Mouse (Mus musculus): Measurements from ENCODE around the gene Eif4a1. TPM values are rescaled to one million over a fixed set of nuclear protein-coding genes. Genes with fewer than 3 reads are reported as not detected.

Eif4a1 gene
- polyA plus RNA-seq, 1 experiment from 2014 or later: 291 TPM

- Histone ChIP-seq H3K4me3 (ENCODE audit: low read depth, low read length) (peak overlapping the region; percentile 26), H3K27me3 (replicated peaks; ENCODE audit: control insufficient read depth, insufficient read depth, low read length) (no peaks in the 10 kb centered on the region), H3K4me2 (replicated peaks; ENCODE audit: low read depth) (peak overlapping the region; percentile 62), H3K9ac (ENCODE audit: low read depth, low read length) (0 out of 2 replicates have a peak overlapping the region, but pooled peaks have one; percentile 31), H3K4me1 (replicated peaks; ENCODE audit: control insufficient read depth, insufficient read depth, low read length) (peaks cover 12% of the 10 kb centered on the region), H3K27ac (ENCODE audit: low read depth, low read length) (peak overlapping the region; percentile 89; the same call in 1 of the 2 replicates), H3K9me3 (ENCODE audit: control insufficient read depth) (no peaks in the 10 kb centered on the region), H3K36me3 (ENCODE audit: control insufficient read depth, insufficient read depth) (no peaks in the 10 kb centered on the region; the same call in 1 of the 2 replicates)
- no peak for ATAC-seq
- 89% methylated on average over 6 of the region's 6 CpGs for WGBS
- no peak for TF ChIP-seq CTCF (IDR thresholded peaks at IDR 0.05; ENCODE audit: low read depth)
These were observed 12.7 kb upstream of the Eif4a1 start for GRCm38 (mm10) chr11:69684936-69685335.

GRCm38 (mm10) chr11:69684128-69684745 is 12.0 kb upstream of the Eif4a1 start:
- Histone ChIP-seq H3K27ac (ENCODE audit: low read depth, low read length) (peak overlapping the region; percentile 89), H3K4me1 (replicated peaks; ENCODE audit: control insufficient read depth, insufficient read depth, low read length) (peaks cover 12% of the 10 kb centered on the region), H3K27me3 (replicated peaks; ENCODE audit: control insufficient read depth, insufficient read depth, low read length) (no peaks in the 10 kb centered on the region), H3K9me3 (ENCODE audit: control insufficient read depth) (no peaks in the 10 kb centered on the region), H3K4me3 (ENCODE audit: low read depth, low read length) (peak overlapping the region; percentile 26), H3K36me3 (ENCODE audit: control insufficient read depth, insufficient read depth) (no peaks in the 10 kb centered on the region; the same call in 1 of the 2 replicates), H3K9ac (ENCODE audit: low read depth, low read length) (peak overlapping the region; percentile 31; the same call in 1 of the 2 replicates), H3K4me2 (replicated peaks; ENCODE audit: low read depth) (peak overlapping the region; percentile 62)
- peak; percentile 67 for ATAC-seq
- no peak for TF ChIP-seq CTCF (IDR thresholded peaks at IDR 0.05; ENCODE audit: low read depth)
- WGBS: 65% methylated on average over 12 of the region's 12 CpGs

- H3K4me2 ChIP-seq (replicated peaks; ENCODE audit: low read depth): peak overlapping the region; percentile 9
- peaks cover 12% of the 10 kb centered on the region for H3K4me1 ChIP-seq (replicated peaks; ENCODE audit: control insufficient read depth, insufficient read depth, low read length)
- H3K9ac ChIP-seq (ENCODE audit: low read depth, low read length): no peak overlapping the region
- H3K27me3 ChIP-seq (replicated peaks; ENCODE audit: control insufficient read depth, insufficient read depth, low read length): no peaks in the 10 kb centered on the region
- TF ChIP-seq CTCF (IDR thresholded peaks at IDR 0.05; ENCODE audit: low read depth): no peak
- peaks cover 2% of the 10 kb centered on the region for H3K36me3 ChIP-seq (ENCODE audit: control insufficient read depth, insufficient read depth)
- H3K27ac ChIP-seq (ENCODE audit: low read depth, low read length): peak overlapping the region; percentile 89
- 55% methylated on average over 7 of the region's 7 CpGs for WGBS
- H3K9me3 ChIP-seq (ENCODE audit: control insufficient read depth): no peaks in the 10 kb centered on the region
- no peak overlapping the region for H3K4me3 ChIP-seq (ENCODE audit: low read depth, low read length)
- ATAC-seq: no peak
These were observed 11.4 kb upstream of the Eif4a1 start for GRCm38 (mm10) chr11:69683576-69683975.

- Histone ChIP-seq H3K4me3 (ENCODE audit: low read depth, low read length) (no peak overlapping the region), H3K9ac (ENCODE audit: low read depth, low read length) (no peak overlapping the region), H3K36me3 (ENCODE audit: control insufficient read depth, insufficient read depth) (peaks cover 7% of the 10 kb centered on the region), H3K27me3 (replicated peaks; ENCODE audit: control insufficient read depth, insufficient read depth, low read length) (no peaks in the 10 kb centered on the region), H3K9me3 (ENCODE audit: control insufficient read depth) (no peaks in the 10 kb centered on the region), H3K4me2 (replicated peaks; ENCODE audit: low read depth) (peak overlapping the region; percentile 82), H3K27ac (ENCODE audit: low read depth, low read length) (peak overlapping the region; percentile 89), H3K4me1 (replicated peaks; ENCODE audit: control insufficient read depth, insufficient read depth, low read length) (peaks cover 12% of the 10 kb centered on the region)
- peak; percentile 97 for TF ChIP-seq CTCF (IDR thresholded peaks at IDR 0.05; ENCODE audit: low read depth)
- 23% methylated on average over 12 of the region's 12 CpGs for WGBS
- no peak for ATAC-seq
These were observed 10.8 kb upstream of the Eif4a1 start for GRCm38 (mm10) chr11:69682840-69683533.

- 19% methylated on average over 24 of the region's 24 CpGs for WGBS
- ATAC-seq: no peak
- H3K27ac ChIP-seq (ENCODE audit: low read depth, low read length): peak overlapping the region; percentile 91
These were observed 10.1 kb upstream of the Eif4a1 start for GRCm38 (mm10) chr11:69682209-69682839.

More at GRCm38 (mm10) chr11:69682209-69682839, 10.1 kb upstream of the Eif4a1 start:
- H3K36me3 ChIP-seq (ENCODE audit: control insufficient read depth, insufficient read depth): peaks cover 14% of the 10 kb centered on the region
- H3K9me3 ChIP-seq (ENCODE audit: control insufficient read depth): no peaks in the 10 kb centered on the region
- no peaks in the 10 kb centered on the region for H3K27me3 ChIP-seq (replicated peaks; ENCODE audit: control insufficient read depth, insufficient read depth, low read length)
- H3K4me2 ChIP-seq (replicated peaks; ENCODE audit: low read depth): peak overlapping the region; percentile 82
- no peak for TF ChIP-seq CTCF (IDR thresholded peaks at IDR 0.05; ENCODE audit: low read depth)
- peaks cover 12% of the 10 kb centered on the region for H3K4me1 ChIP-seq (replicated peaks; ENCODE audit: control insufficient read depth, insufficient read depth, low read length)
- H3K4me3 ChIP-seq (ENCODE audit: low read depth, low read length): peak overlapping the region; percentile 92
- H3K9ac ChIP-seq (ENCODE audit: low read depth, low read length): peak overlapping the region; percentile 37; the same call in 1 of the 2 replicates
